Mouse (Mus musculus) pancreas, adult 10 weeks (tissue): Measurements from ENCODE around the gene Cct3. TPM values are rescaled to one million over a fixed set of nuclear protein-coding genes. Genes with fewer than 3 reads are reported as not detected.

Experiments
- polyA plus RNA-seq: library from polyadenylated mRNA; stranded (reverse); fragments of 350-450 nt; fragmentation: Illumina TruSeq; extraction: RNeasy Lipid Tissue Mini Kit (QIAGEN cat#74804); gene quantifications from one replicate; pipeline ENCODE4 v1.2.3, GENCODE M21; 2015; ENCODE audit warnings: low read depth, low replicate concordance; ENCODE audit not compliant: insufficient read depth

The Cct3 gene
- 53.2 TPM for polyA plus RNA-seq

GRCm38 (mm10) chr3:88296561-88297318, at the start of gene Cct3, which contains the start of gene Tsacc:
Cct3 (plus strand) TSS chr3:88297116.
Tsacc (minus strand) TSS chr3:88296999.

GRCm38 (mm10) chr3:88254268-88254926, 42.5 kb upstream of the Cct3 start, which contains the start of gene Rhbg:
Rhbg (minus strand) TSS chr3:88254709.

GRCm38 (mm10) chr3:88287110-88287509, 9.8 kb upstream of the Cct3 start, which contains the start of gene Gm38392:
Gm38392 (minus strand) TSS chr3:88287210.

GRCm38 (mm10) chr3:88324951-88325405, 28.1 kb downstream of the Cct3 start, which contains the start of gene Glmp:
Glmp (plus strand) TSS chr3:88325023.

GRCm38 (mm10) chr3:88336058-88337013, 39.4 kb downstream of the Cct3 start, which contains the start of the genes Tmem79 and Smg5:
Tmem79 (minus strand) TSS chr3:88336148.
Smg5 (plus strand) TSS chr3:88336260.

GRCm38 (mm10) chr3:88364337-88364736, 67.4 kb downstream of the Cct3 start, which contains the start of gene Paqr6:
Paqr6 (plus strand) TSS chr3:88364584.

Other genes starting within 250 kb of the Cct3 start
- gene Naxe, start 238.6 kb upstream of the Cct3 start, polyA plus RNA-seq = 22.0 TPM
- gene Ttc24, start 218.8 kb upstream of the Cct3 start, polyA plus RNA-seq = not detected
- 0.24 TPM for gene Iqgap3, start 215.1 kb upstream of the Cct3 start, polyA plus RNA-seq
- 22.1 TPM for gene Mef2d, start 154.7 kb upstream of the Cct3 start, polyA plus RNA-seq
- gene Rhbg, start 42.4 kb upstream of the Cct3 start, polyA plus RNA-seq = not detected
- not detected for gene Gm38392, start 9.9 kb upstream of the Cct3 start, polyA plus RNA-seq
- gene Tsacc, start 117 bp upstream of the Cct3 start, polyA plus RNA-seq = 6.5 TPM
- 33.7 TPM for gene Glmp, start 27.9 kb downstream of the Cct3 start, polyA plus RNA-seq
- gene Tmem79, start 39.0 kb downstream of the Cct3 start, polyA plus RNA-seq = 0.63 TPM
- gene Smg5, start 39.1 kb downstream of the Cct3 start, polyA plus RNA-seq = 19.8 TPM
- 3.1 TPM for gene Paqr6, start 67.5 kb downstream of the Cct3 start, polyA plus RNA-seq
- gene Bglap3, start 75.6 kb downstream of the Cct3 start, polyA plus RNA-seq = 24.3 TPM
- gene Bglap2, start 81.6 kb downstream of the Cct3 start, polyA plus RNA-seq = not detected
- gene Bglap, start 87.3 kb downstream of the Cct3 start, polyA plus RNA-seq = not detected
- 2.7 TPM for gene Pmf1, start 113.2 kb downstream of the Cct3 start, polyA plus RNA-seq
- gene Slc25a44, start 128.0 kb downstream of the Cct3 start, polyA plus RNA-seq = 5.0 TPM
- 8.8 TPM for gene Sema4a, start 164.1 kb downstream of the Cct3 start, polyA plus RNA-seq
- gene Lmna, start 212.8 kb downstream of the Cct3 start, polyA plus RNA-seq = 18.2 TPM
- 0.13 TPM for gene Mex3a, start 235.3 kb downstream of the Cct3 start, polyA plus RNA-seq